In genomic region chr3:121458545-121459492, GRCm38 (mm10) we compare ENCODE assay signal across 19 mouse cellular contexts. TPM values are rescaled to one million over a fixed set of nuclear protein-coding genes. Genes with fewer than 3 reads are reported as not detected.
DNase-seq lines count a peak whose midpoint lies in the region; ATAC-seq and TF ChIP-seq lines count a peak whose summit lies in the region.
"Had no signal": no experiment of that assay in that cellular context is flagged by ENCODE, and none has a peak within 500 bp of the region (broad histone marks: within the 10 kb centered on the region; RNA-seq: fewer than 3 reads in every experiment).

No protein-coding gene starts in this region.

- H3K4me1 ChIP-seq in liver, embryonic 15.5 days (replicated peaks), result peaks cover 35% of the 10 kb centered on the region
- H3K4me1 ChIP-seq in G1E (ENCODE audit: insufficient read depth, low read depth, low read length), result peaks cover 7% of the 10 kb centered on the region
- H3K4me1 ChIP-seq in stomach, embryonic 15.5 days, result peaks cover 4% of the 10 kb centered on the region; the same call in 1 of the 2 replicates
- no peaks in the 10 kb centered on the region for H3K4me1 ChIP-seq in forebrain, embryonic 15.5 days

- DNase-seq in liver, result no peak
- DNase-seq in G1E (ENCODE audit: low spot score), result no peak
- DNase-seq in spleen, postnatal 36 days (ENCODE audit: low spot score in 2 of 2), result no peak
- DNase-seq: adrenal gland, adult 8-10 months; cerebellum, adult 2 months; gastrocnemius, adult 2 months; heart, adult 18-20 months; kidney, postnatal 25 days; layer of hippocampus, adult 9-11 months; right cerebral cortex, postnatal 14 days; thymus, adult 18-20 months had no signal

- H3K4me2 ChIP-seq in liver, embryonic 15.5 days, result no peak overlapping the region
- no peak overlapping the region for H3K4me2 ChIP-seq in stomach, embryonic 15.5 days
- H3K4me2 ChIP-seq in forebrain, embryonic 15.5 days (replicated peaks), result no peak overlapping the region
- H3K4me2 ChIP-seq: hindbrain, embryonic 12.5 days; midbrain, embryonic 12.5 days had no signal

- H3K9me3 ChIP-seq in liver, embryonic 15.5 days (replicated peaks), result no peaks in the 10 kb centered on the region
- no peaks in the 10 kb centered on the region for H3K9me3 ChIP-seq in G1E (replicated peaks)
- no peaks in the 10 kb centered on the region for H3K9me3 ChIP-seq in stomach, embryonic 15.5 days
- H3K9me3 ChIP-seq in forebrain, embryonic 15.5 days, result no peaks in the 10 kb centered on the region
- H3K9me3 ChIP-seq: hindbrain, embryonic 12.5 days; midbrain, embryonic 12.5 days had no signal

- H3K27me3 ChIP-seq in liver, embryonic 15.5 days, result no peaks in the 10 kb centered on the region
- H3K27me3 ChIP-seq in G1E (ENCODE audit: insufficient read depth, low read length), result no peaks in the 10 kb centered on the region
- no peaks in the 10 kb centered on the region for H3K27me3 ChIP-seq in stomach, embryonic 15.5 days (replicated peaks)
- no peaks in the 10 kb centered on the region for H3K27me3 ChIP-seq in forebrain, embryonic 15.5 days
- H3K27me3 ChIP-seq: CH12.LX; hindbrain, embryonic 12.5 days; midbrain, embryonic 12.5 days had no signal

- H3K27ac ChIP-seq in liver, embryonic 15.5 days (replicated peaks), result 0 out of 2 replicates have a peak overlapping the region, but pooled peaks have one; percentile 22
- peak overlapping the region; percentile 35; the same call in 1 of the 2 replicates for H3K27ac ChIP-seq in stomach, embryonic 15.5 days
- no peak overlapping the region for H3K27ac ChIP-seq in forebrain, embryonic 15.5 days (replicated peaks)
- H3K27ac ChIP-seq: gastrocnemius, adult 2 months; hindbrain, embryonic 12.5 days; midbrain, embryonic 12.5 days had no signal

- 51% methylated on average over 14 of the region's 14 CpGs for WGBS in liver, embryonic 15.5 days (ENCODE audit: insufficient replicate concordance)
- WGBS in stomach, embryonic 15.5 days, result 53% methylated on average over 14 of the region's 14 CpGs
- 85% methylated on average over 14 of the region's 14 CpGs for WGBS in forebrain, embryonic 15.5 days

- H3K36me3 ChIP-seq in liver, embryonic 15.5 days (replicated peaks), result peaks cover 40% of the 10 kb centered on the region
- H3K36me3 ChIP-seq in G1E (replicated peaks), result no peaks in the 10 kb centered on the region
- H3K36me3 ChIP-seq in stomach, embryonic 15.5 days, result peaks cover 42% of the 10 kb centered on the region
- peaks cover 62% of the 10 kb centered on the region for H3K36me3 ChIP-seq in forebrain, embryonic 15.5 days

- H3K4me3 ChIP-seq in liver, embryonic 15.5 days (replicated peaks), result no peak overlapping the region
- no peak overlapping the region for H3K4me3 ChIP-seq in G1E (ENCODE audit: low read depth, low read length)
- no peak overlapping the region for H3K4me3 ChIP-seq in stomach, embryonic 15.5 days (replicated peaks)
- H3K4me3 ChIP-seq in forebrain, embryonic 15.5 days, result no peak overlapping the region
- H3K4me3 ChIP-seq: gastrocnemius, adult 2 months; hindbrain, embryonic 12.5 days; midbrain, embryonic 12.5 days had no signal

- no peak for TF ChIP-seq CTCF in G1E (IDR thresholded peaks at IDR 0.05; ENCODE audit: low read depth, low read length)

- no peak for ATAC-seq in liver, embryonic 15.5 days (ENCODE audit: insufficient read depth)
- ATAC-seq in G1E (ENCODE audit: extremely low read depth, insufficient number of reproducible peaks, low FRiP score, poor library complexity, severe bottlenecking), result peak; percentile 31; the same call in 1 of the 2 replicates
- ATAC-seq in common myeloid progenitor, adult 5-6 weeks (replicated peaks; ENCODE audit: low read depth, poor library complexity, severe bottlenecking), result peak; percentile 58
- no peak for ATAC-seq in stomach, embryonic 15.5 days (ENCODE audit: insufficient read depth, low FRiP score, low read depth)
- no peak for ATAC-seq in forebrain, embryonic 15.5 days (replicated peaks)
- ATAC-seq: forebrain, embryonic 16.5 days had no signal

- no peak overlapping the region for H3K9ac ChIP-seq in liver, embryonic 15.5 days
- no peak overlapping the region for H3K9ac ChIP-seq in stomach, embryonic 15.5 days
- no peak overlapping the region for H3K9ac ChIP-seq in forebrain, embryonic 15.5 days (replicated peaks)
- H3K9ac ChIP-seq: hindbrain, embryonic 12.5 days; midbrain, embryonic 12.5 days had no signal

RNA-seq across cellular contexts. Expression of gene Cnn3, which starts 32.5 kb away (rescaled TPM):
- polyA plus RNA-seq in liver, embryonic 15.5 days (2015; fragmentation: Nextera tagmentation; extraction: Ambion mirVana), result 97.4 and 98.3 TPM in 2 replicates
- total RNA-seq in G1E (2014; fragmentation: Nextera tagmentation), result not detected in 2 replicates
- total RNA-seq in G1E (2017), result 0.33 TPM in 1 of 2 replicates, not detected in the other
- not detected in 2 replicates for polyA plus RNA-seq in G1E (2012)
- 43.5 and 51.0 TPM in 2 replicates for total RNA-seq in common myeloid progenitor, adult 5-6 weeks (2017)
- 522 and 525 TPM in 2 replicates for polyA plus RNA-seq in stomach, embryonic 15.5 days (2015; fragmentation: Nextera tagmentation; extraction: Ambion mirVana)
- 645 and 663 TPM in 2 replicates for polyA plus RNA-seq in forebrain, embryonic 15.5 days (2015; fragmentation: Nextera tagmentation; extraction: Ambion mirVana)

Comparison
In these comparisons a context has a peak if more than half of its experiments do, and no peak if none do; other contexts are left out.
1. ATAC-seq: peak in G1E (single experiment) and common myeloid progenitor, adult 5-6 weeks (single experiment); none in liver, embryonic 15.5 days (single experiment), stomach, embryonic 15.5 days (single experiment) and forebrain, embryonic 15.5 days (single experiment).
2. RNA of gene Cnn3, which starts 32.5 kb away (polyA plus RNA-seq): 645 to 663 TPM in forebrain, embryonic 15.5 days, 522 to 525 TPM in stomach, embryonic 15.5 days and 97.4 to 98.3 TPM in liver, embryonic 15.5 days; not detected in G1E; every median in the first group is over 10 times any median in the second.